Mouse (Mus musculus) right cerebral cortex, postnatal 4 days (tissue): ENCODE measurements around the gene Dmbt1.
"Not testable (repeated sequence)": the region's sequence is repeated elsewhere in the genome, so short reads cannot be mapped to it uniquely, and the experiment has no call there.

Source experiments
- DNase-seq: peaks from one replicate; pipeline ENCODE4 v3.0.0-alpha.2; 2022

Gene Dmbt1

GRCm38 (mm10) chr7:131031755-131032154, at the start of gene Dmbt1:
Gene Dmbt1 (plus strand): TSS chr7:131032053.
- DNase-seq: no peak

- DNase-seq: no peak
Measured at GRCm38 (mm10) chr7:130982371-130982770, 49.5 kb upstream of the Dmbt1 start.

GRCm38 (mm10) chr7:130982881-130983280, 49.0 kb upstream of the Dmbt1 start:
- DNase-seq: no peak

GRCm38 (mm10) chr7:130984294-130984693, 47.6 kb upstream of the Dmbt1 start:
- DNase-seq: no peak

- DNase-seq: no peak
Measured at GRCm38 (mm10) chr7:130985193-130985592, 46.7 kb upstream of the Dmbt1 start.

GRCm38 (mm10) chr7:130985716-130986115, 46.1 kb upstream of the Dmbt1 start:
- DNase-seq: no peak

- DNase-seq: no peak
Measured at GRCm38 (mm10) chr7:130988146-130988545, 43.7 kb upstream of the Dmbt1 start.

GRCm38 (mm10) chr7:130989371-130989770, 42.5 kb upstream of the Dmbt1 start:
- no peak for DNase-seq

- DNase-seq: no peak
Measured at GRCm38 (mm10) chr7:130991174-130991789, 40.6 kb upstream of the Dmbt1 start.

- DNase-seq: no peak
Measured at GRCm38 (mm10) chr7:130993907-130994306, 37.9 kb upstream of the Dmbt1 start.

- DNase-seq: no peak
Measured at GRCm38 (mm10) chr7:131001976-131002726, 29.7 kb upstream of the Dmbt1 start.

- no peak for DNase-seq
Measured at GRCm38 (mm10) chr7:131004071-131004470, 27.8 kb upstream of the Dmbt1 start.

- no peak for DNase-seq
Measured at GRCm38 (mm10) chr7:131007221-131007620, 24.6 kb upstream of the Dmbt1 start.

GRCm38 (mm10) chr7:131009178-131009577, 22.7 kb upstream of the Dmbt1 start:
- DNase-seq: no peak

- DNase-seq: no peak
Measured at GRCm38 (mm10) chr7:131011901-131012300, 20.0 kb upstream of the Dmbt1 start.

- DNase-seq: no peak
Measured at GRCm38 (mm10) chr7:131019181-131019580, 12.7 kb upstream of the Dmbt1 start.

- DNase-seq: no peak
Measured at GRCm38 (mm10) chr7:131024807-131025206, 7.0 kb upstream of the Dmbt1 start.

GRCm38 (mm10) chr7:131027557-131027956, 4.3 kb upstream of the Dmbt1 start:
- no peak for DNase-seq

GRCm38 (mm10) chr7:131036396-131036795, 4.5 kb downstream of the Dmbt1 start:
- no peak for DNase-seq

GRCm38 (mm10) chr7:131037083-131037482, 5.2 kb downstream of the Dmbt1 start:
- DNase-seq: no peak

- DNase-seq: not testable (repeated sequence)
Measured at GRCm38 (mm10) chr7:131040760-131041159, 8.9 kb downstream of the Dmbt1 start.

- no peak for DNase-seq
Measured at GRCm38 (mm10) chr7:131042657-131043056, 10.8 kb downstream of the Dmbt1 start.

GRCm38 (mm10) chr7:131045258-131045835, 13.5 kb downstream of the Dmbt1 start:
- not testable (repeated sequence) for DNase-seq

GRCm38 (mm10) chr7:131049829-131050228, 18.0 kb downstream of the Dmbt1 start:
- not testable (repeated sequence) for DNase-seq
